Mouse (Mus musculus) urinary bladder, adult 18-20 months (tissue): Measurements from ENCODE around the gene Nes.

Experiments used
- DNase-seq, 2 experiments: peaks; one replicate each; pipeline ENCODE4 v3.0.0; 2022; ENCODE audit warnings: low spot score in 2 of 2, mixed read lengths in 2 of 2

Gene Nes

DNA sequence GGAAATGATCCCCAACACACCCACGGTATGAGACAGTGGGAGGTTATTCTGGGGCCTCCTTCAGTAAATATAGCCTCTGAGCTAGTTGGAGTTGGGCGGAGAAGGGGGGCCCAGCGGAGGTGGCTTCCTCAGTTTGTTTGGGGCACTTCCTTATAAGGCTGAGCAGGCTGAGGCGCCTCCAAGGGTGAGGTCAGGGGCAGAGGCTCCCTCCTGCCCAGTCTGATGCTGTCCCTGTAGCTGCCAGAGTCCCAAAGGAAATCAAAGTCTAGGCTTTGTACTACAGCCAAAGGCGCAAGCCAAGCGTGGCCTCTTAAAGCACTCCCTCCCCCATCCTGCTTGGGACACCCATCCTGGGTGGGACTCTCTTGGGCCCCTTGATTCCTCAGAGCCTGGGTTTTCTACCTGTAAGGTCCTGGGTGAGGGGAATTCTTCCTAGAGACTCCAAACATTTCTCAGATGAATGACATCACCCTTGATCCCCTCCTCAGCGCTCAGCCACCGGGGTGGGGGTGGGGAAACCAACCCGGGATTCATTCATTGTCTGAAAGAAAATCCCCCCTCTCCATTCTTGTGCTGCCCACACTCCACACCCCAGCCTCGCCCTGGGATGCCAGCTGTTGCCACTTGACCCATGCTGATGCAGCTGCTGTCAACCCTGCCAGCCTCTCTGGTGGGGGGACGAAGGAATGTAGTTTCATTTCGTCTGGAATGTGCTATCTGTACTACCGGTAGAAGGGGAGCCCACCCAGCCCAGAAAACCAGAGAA lies 12.1 kb downstream of the Nes start:
- no peak for DNase-seq

DNA sequence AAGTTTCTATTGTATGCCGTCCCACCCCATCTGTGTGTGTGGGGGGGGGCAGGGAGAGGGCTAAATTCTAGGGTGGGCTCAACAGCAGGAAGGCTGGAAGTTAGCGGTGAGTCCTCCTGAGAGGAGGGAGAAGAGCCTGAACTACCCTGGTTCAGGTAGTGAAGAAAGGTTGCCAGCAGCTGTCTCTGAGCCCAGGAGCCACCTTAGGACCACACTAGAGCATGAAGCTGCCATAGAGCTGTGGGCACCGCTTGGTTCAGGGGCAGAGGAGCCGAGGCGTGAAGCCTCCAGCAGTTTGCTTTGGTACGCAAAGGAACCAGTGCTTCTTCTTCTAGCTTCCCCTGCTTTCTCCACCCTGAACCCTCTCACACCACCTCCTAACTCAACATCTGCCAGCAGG lies 12.7 kb downstream of the Nes start:
- DNase-seq, result no peak

DNA sequence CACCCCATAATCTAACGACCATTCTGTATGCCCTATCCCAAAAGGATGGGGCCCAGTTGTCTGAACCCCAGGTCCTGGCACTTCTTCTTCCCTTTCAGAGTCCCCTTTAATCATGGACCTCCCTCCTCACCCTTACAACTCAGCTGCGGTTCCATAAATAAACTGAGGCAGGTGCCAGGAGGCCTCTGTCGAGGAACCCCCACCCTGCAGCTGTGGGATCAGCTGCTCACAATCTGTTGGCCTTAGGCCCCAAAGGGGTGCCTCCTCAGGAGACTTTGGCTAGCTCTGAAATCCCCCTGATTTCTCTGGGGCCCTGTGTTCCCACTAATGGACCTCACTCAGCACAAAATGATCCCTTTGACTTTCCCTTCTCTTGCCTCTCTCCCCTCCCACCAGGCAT lies 13.2 kb downstream of the Nes start:
- DNase-seq, result no peak

DNA sequence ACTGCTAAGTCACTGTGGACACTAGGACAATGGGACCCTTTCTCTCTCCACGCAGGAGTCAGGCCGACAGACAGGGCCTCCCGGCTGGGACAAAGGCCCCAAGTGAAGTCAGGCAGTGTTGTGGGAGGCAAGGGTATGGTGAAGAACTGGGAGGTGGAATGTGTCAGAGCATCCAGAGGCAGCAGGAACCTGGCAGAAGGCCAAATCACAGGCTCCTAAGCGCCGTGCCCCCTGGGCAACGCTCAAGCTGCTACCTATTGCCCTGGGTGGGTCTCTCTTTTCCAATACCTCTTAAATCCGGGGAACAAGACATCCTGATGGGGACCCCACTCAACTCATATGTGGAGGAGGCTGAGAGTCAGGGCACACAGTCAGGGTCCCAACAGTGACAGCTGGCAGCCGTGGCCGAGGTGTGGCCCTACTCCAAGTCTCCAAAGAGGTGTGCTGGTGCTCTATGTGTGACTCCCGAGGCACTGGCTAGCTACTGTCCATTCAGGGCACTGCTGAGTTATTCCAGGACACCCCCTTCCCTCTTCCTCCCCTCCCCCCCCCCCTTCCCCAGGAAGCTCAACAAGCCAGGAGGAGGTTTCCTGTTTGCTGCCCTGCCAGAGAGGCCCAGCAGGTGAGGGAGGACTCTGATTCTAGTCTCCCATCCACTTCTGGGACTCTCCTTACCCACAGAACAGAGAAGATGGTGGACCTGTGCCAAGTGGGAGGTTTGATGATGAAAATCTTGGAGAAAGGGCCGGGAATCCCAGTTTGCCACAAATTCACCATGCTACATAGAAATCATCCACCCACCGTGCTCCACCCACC lies 14.8 kb downstream of the Nes start:
- no peak for DNase-seq

DNA sequence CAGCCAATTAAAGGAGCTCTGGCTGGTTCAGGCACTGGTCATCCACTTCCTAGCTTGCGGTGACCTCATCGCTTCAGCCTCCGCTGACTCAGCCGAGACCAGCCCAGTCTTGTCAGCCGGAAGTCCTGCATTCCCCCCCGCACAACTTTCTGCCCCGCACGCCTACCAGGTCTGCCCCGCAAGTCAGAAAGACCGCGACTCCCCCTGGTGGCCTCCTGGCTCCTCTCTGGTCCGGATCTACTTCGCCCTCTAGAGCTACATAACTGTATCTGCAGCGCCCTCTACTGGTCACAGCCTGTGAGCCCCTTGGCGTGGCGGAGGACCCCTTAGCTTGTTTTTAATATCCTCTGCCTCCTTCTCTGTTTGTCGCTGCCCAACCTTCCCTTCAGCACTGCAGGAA lies 16.0 kb downstream of the Nes start:
- peak; percentile 86 for DNase-seq

DNA sequence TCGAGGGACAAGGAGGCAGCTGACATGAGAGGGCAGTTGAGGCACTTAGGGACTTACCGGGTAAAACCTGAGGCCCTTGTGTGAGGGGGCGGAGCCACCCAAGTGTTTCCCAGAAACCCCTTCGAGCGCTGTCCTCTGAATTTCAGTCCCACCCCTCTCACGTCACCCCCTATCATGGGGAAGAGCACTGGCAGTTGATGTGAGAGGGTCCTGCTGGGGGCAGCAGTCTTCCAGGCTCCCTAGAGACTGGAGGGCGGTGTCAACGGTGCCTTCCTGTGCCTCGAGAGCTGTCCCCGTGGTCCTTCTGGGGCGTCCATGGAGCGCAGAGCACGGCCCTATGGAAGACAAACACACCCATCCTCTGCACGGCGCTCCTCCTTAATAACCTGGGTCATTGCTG lies 16.8 kb downstream of the Nes start:
- no peak for DNase-seq

DNA sequence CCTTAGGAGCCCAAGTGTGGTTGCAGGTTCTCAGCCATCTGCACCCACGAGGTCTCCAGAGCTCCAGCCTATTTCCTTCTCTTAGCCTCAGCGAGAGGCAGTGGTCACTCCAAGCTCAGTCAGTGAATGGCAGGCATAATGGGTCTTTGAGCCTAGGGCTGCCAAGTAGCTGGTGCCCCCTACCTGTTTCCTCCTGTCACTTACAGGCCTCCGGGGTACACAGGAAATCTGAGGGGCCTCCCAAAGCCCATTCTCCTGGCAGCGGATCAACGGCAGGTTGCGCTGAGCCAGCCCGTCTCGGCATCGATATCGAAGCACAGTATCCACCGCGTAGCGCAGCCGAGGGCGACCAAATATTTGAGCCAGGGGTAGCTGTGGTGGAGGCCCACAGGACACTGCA lies 17.2 kb downstream of the Nes start:
- no peak for DNase-seq

DNA sequence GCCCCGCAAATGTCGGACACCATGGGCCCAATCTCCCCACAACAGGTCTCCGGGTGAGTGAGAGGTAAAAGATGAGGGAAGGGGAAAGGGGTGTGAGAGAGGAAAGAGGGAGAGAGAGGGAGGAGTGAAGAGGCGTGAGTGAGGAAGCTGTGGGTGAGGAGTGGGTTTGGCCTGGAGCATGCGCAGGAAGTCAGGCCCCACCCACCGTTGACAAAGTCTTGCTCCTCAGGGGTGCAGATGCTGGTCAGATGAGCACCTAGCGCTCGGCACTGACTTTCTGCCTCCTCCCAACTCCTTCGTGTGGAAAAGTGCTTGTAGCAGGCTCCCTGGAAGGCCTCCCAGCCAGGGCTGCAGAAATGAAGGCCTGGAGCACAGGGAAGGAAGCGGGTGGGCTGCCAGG lies 19.1 kb downstream of the Nes start:
- DNase-seq, result no peak

DNA sequence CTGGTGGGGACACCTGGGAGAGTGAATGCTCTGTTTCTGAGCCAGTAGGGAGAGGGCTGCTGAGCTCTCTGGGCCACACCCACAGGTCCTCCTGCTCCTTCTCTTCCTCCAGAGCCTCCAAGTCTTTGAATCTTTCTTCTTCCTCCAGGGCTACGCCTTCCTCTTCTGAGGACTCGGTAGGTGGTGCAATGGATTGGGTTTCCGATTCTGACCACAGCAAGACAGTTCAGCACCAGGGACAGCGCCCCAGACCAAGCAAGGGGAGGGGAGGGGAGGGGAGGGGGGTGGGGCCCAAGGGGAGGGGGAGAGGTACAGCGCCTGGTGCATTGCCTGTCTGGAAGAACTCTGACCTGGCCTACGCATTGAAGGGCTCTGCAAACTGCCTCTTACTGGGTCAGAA lies 22.6 kb downstream of the Nes start:
- no peak for DNase-seq

DNA sequence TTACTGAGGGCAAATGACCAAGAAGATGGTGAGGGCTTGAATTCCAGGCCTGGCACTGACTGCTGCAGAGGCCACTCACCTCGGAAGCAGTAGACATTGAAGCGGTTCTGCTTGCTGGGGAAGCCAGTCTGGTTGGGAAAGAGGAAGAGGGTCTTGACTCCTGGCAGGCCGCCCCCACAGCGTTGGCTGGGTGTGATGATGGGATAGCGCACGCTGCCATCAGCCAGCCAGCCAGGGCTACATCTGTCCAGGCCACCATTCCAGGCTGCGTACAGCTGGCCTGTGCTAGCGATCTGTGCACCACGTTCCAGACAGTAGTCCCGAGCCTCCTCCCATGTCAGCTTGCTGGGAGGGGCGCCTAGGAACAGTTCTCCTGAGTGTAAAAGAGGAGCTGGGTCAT lies 24.5 kb downstream of the Nes start:
- DNase-seq, result no peak

DNA sequence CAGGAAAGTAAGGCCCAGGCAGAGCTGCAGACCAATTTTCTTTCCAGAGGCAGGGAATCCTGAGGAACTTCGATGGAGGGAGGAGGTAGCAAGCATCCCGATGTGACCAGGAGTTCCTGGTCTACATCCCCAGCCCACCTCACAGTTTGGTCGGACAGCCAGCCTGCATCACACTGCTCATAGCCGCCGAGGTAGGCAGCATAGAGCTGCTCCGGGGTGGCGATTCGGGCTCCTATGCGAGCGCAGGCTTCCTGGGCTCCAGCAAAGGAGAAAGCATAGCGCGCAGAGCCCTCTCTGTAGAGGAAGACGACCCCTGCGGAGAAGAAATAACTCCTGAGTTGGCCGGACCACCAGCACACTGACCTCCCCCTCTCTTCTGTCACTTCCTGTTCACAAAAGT lies 25.5 kb downstream of the Nes start:
- no peak for DNase-seq

DNA sequence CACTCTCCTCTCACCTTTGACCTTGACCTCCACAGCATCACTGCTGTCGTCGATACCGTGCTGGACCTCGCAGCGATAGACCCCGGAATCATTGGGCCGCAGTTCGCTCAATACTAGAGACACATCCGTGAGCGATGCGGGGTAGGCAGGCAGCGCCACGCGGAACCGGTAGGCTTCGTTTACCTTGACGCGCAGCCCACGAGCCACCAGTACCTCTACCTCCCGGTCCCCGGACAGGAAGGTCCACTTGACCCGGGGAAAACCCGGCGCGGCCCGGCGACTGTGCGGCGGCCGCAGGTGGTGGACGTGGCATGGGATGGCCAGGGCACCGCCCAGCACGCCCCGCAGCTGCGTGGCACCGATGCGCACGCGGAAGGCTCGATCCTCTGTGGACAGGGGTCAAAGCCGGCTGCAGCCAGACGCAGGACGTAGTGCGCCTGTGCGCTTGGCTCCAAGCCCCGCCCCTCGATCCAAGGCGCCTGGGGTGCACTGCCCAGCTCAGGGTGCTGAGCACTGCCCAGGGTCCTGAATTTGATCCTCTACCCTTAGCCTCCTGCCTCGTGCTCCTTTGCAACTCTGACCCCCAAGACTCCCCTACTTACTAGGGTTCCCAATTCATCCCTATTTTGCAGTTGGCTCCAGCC lies 26.2 kb downstream of the Nes start:
- no peak for DNase-seq

DNA sequence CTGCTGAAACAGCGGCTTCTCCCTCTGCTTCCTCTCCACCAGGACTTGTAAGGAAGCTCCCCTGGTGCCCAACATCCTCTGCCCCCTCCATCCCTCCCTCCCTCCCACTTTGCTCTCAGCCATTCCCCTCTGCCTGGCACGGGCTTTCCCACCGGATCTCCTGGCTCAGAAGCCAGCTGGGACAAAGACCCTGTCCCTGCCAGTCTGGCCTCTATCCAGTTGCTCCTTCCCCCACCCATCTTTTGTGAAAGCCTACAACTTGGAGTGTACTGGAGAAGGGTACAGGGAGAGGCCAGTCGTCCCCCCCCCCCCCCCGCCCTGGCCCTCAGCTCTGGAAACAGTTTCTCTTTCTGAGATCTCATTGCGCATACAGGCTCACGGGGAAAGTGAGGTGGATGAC lies 27.9 kb downstream of the Nes start:
- no peak for DNase-seq

DNA sequence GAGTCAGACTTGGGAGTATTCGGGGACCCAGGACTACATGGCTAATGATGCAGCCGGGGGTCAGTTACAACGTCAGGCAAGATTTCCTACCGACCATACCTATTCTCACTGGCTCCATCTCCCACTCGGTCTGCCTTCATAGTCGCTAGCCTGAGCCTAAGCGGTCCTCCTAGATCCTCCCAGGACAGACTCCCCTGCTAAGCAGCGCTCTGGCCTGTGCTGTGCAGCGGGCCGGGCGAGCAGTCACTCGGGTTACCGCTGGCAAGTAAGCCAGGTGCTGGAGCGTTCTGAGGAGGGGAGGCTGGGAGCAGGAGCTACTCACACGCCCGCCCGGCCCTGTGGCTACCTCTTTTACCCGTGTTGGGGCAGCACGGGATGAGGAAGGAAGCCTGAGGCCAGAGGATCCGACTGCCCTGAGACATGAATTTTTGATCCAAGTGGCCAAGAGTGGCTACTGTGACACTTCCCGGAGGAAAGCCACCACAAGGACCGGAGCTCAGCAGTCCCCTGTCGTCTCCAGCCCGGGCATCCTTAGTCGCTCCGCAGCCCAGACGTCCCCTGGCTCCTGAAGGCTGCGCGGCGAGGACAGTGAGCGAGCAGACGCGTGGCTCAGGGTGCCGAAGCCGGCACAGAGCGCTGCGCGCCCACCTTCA lies 28.5 kb downstream of the Nes start:
- DNase-seq, result no peak

DNA sequence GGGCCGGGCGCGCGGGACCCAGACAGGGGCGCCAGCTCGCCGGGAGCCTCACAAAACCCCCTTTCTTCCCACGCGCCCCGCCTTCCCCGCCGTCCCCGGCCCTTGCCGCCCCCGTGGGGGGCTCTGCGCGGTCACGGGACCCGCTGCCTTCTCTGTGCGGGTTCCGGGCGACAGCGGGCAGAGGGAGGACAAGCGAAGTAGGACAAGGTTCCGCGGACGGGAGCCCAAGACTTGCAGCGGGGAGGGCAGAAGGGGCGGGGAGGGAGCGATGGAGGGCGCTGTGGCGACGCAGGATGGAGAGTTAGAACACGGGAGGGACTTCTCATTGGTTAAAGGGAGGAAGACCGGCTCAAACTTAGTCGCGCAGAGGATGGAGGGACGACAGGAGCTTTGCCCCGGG lies 29.3 kb downstream of the Nes start, which contains the start of gene Bcan:
TSS of gene Bcan (minus strand) at position 50 of the 400 bp plus-strand sequence.
- DNase-seq, result no peak

DNA sequence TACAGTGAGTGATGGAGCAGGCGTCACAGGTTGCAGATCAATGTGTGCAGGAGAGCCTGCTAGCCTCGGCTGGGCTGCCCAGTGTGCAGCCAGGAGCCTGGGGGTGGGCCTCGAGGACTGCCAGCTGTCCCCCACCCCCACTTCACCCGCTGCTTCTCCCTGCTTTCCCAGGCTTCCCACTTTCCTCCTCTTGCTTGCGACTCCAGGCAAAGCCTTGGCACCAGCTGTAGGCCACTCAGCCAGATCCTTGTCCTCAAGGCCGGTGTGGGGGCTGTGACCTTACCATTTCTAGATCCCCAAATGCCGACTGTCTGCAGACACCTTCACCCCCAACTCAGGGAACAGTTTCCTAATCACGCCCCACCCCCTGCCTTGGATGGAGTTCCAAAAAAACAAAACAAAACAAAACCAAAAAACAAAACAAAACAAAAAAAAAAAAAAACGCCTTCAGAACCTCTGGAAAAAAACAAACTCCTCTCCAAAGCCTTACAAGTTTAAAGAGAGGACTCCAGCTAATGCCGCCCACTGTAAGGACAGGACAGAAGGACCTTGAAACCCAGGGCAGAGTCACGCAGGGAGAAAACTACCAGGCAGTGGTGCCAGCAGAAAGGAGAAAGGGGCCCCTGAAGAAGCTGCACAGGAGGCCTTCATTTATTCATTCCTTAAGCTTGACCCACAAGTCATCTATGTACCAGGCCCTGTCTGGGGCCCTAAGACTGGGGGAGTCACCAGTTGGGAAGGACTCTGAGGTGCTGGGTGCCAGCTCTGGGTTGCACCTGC lies 30.1 kb downstream of the Nes start:
- no peak for DNase-seq

DNA sequence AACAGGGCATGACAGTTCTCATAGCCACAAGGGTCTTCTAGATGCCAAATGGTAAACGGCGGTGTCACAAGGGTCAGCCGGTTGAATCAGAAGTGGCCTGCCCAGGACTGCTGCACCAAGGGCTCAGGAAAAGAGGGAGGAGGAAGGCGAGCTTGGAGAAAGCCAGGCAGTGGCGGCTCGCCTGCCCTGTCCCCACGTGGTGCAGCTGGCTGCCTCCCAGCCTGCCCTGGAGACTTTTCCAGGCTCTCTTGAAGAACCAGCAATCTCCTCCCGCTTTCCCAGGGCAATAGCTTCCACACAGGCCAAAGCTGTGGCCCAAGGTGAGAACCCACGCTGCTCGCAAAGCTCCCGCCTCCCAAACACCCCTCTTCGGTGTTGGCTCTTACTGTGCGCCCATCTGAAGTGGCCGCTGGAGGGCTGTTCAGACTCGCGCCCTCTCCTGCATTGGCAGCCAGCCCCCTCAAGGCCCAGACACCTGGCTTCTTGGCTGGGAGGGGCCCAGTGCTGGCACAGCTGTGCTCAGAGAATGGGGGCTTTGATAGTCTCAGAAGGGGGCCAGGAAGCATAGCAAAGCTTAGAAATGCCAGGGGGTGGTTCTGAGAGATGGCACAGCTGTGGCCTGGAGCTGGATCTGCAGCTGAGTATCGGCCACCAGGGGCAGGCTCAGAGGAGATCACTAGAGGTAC lies 31.6 kb downstream of the Nes start:
- no peak for DNase-seq

DNA sequence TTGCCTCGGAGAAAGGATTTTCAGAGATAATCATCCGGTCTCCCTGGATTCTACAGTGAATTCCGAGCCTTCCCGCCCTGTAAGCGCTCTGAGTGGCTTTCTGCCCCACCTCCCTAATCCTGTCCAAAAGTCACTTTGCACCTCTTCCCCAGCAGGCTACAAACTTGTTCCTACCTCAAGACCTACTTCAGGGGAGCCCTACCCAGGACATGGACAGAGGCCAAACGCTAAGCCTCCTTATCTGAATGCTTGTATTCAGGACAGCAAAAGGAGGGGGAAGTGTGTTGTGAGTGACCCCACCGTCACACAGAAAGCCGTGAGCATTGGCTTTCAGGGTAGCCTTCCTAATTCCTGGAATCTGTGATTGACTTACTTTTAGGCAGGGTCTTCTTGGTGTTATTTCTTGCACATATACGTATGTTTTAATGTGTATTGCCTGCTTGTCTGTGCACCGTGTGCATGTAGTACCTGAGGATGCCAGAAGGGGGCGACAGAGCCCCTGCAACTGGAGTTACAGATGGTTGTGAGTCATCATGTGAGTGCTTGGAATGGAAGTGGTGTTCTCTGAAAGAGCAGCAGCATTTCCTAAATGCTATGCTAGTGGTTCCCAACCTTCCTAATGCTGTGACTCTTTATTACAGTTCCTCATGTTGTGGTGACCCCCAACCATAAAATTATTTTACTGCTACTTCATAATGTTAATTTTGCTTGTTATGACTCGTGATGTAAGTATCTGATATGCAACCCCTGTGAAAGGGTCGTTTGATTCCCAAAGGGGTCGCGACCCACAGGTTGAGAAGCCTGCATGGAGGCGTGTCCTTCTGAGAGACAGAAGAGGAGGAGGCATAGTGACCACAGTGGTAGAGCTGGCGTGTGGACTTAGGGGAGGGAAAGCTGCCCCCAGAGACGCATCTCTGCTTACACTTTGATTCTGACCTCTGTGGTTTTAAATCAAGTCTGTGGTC lies 35.2 kb downstream of the Nes start:
- no peak for DNase-seq

DNA sequence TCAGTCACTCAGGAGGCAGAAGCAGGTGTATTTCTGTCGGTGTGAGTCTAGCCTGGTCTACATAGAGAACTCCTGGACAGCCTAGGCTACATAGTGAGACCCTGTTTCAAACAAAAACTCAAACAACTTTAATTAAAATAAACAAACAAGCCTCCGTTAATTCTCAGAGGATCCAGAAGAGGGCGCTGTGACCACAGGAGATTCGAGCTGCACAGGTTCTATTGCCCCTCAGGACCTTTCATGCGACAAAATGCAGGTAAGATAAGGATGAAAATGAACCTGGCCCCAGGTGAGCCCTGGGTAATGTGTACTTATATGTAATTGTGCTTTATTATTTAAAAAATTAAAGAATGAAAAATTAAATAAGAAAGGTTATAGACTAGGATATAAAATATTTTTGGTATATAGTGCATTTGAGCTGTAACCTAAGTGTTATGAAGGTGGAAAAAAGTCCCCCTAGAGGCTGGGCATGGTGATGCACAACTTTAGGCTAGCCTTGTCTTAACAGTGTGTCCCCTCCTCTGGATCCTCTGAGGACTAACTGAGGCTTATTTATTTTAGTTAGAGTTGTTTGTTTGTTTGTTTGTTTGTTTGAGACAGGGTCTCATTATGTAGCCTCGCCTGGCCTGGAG lies 39.9 kb downstream of the Nes start:
- no peak for DNase-seq
